Mouse (Mus musculus) cortical plate, adult 2 months (tissue): Measurements from ENCODE around the gene Top2b. TPM values are rescaled to one million over a fixed set of nuclear protein-coding genes. Genes with fewer than 3 reads are reported as not detected.

Source experiments
- H3K27ac ChIP-seq: fragments of 200-500 bp; 2 replicates; pipeline ENCODE4 v1.5.1; 2012; ENCODE audit warnings: low read length, control low read depth, inconsistent platforms; ENCODE audit not compliant: insufficient read depth
- H3K4me1 ChIP-seq: fragments of 200-500 bp; 2 replicates; pipeline ENCODE4 v1.6.1; 2011; ENCODE audit warnings: low read length; ENCODE audit not compliant: control insufficient read depth, insufficient read depth
- H3K4me3 ChIP-seq: fragments of 200-500 bp; 2 replicates; pipeline ENCODE4 v1.5.1; 2011; ENCODE audit warnings: mild to moderate bottlenecking, low read length, control low read depth; ENCODE audit not compliant: insufficient read depth
- CTCF ChIP-seq: fragments of 200-500 bp; IDR thresholded peaks from 2 replicates; pipeline ENCODE4 v1.5.1; 2011; ENCODE audit warnings: mild to moderate bottlenecking, control low read depth, low read length; ENCODE audit not compliant: insufficient read depth; ENCODE audit errors: extremely low read depth
- POLR2A ChIP-seq: fragments of 200-500 bp; IDR thresholded peaks from 2 replicates; pipeline ENCODE4 v1.6.1; 2011; ENCODE audit warnings: mild to moderate bottlenecking, low read length, control low read depth; ENCODE audit not compliant: insufficient read depth; ENCODE audit errors: extremely low read depth
- polyA plus RNA-seq: library from polyadenylated mRNA; depleted of rRNA; stranded (reverse); fragments of >200 nt; gene quantifications from 2 replicates; pipeline ENCODE4 v1.2.3, GENCODE M21; 2012; rRNA removed

Gene Top2b
- polyA plus RNA-seq: 38.0 and 43.9 TPM in 2 replicates

- peak within 1 kb of the TSS; percentile 83 for H3K4me3 ChIP-seq
These were observed at the start of gene Top2b for GRCm38 (mm10) chr14:16364878-16365337. TSS of gene Top2b (plus strand) at chr14:16365179.

GRCm38 (mm10) chr14:16316715-16317114, 48.3 kb upstream of the Top2b start:
- no peak for TF ChIP-seq CTCF
- no peak for TF ChIP-seq POLR2A

More at GRCm38 (mm10) chr14:16364878-16365337, at the start of gene Top2b:
- TF ChIP-seq POLR2A (peak; percentile 77), CTCF (no peak)
- H3K27ac ChIP-seq: peak within 1 kb of the TSS; percentile 98
- peaks cover 4% of the 10 kb centered on the region for H3K4me1 ChIP-seq

GRCm38 (mm10) chr14:16319818-16320217, 45.2 kb upstream of the Top2b start:
- TF ChIP-seq POLR2A (no peak), CTCF (no peak)
- H3K4me1 ChIP-seq: no peaks in the 10 kb centered on the region
- H3K27ac ChIP-seq: no peak overlapping the region
- H3K4me3 ChIP-seq: no peak overlapping the region

More at GRCm38 (mm10) chr14:16316715-16317114, 48.3 kb upstream of the Top2b start:
- Histone ChIP-seq H3K4me1 (peaks cover 6% of the 10 kb centered on the region; the same call in 1 of the 2 replicates), H3K27ac (no peak overlapping the region), H3K4me3 (no peak overlapping the region)

- TF ChIP-seq CTCF: no peak
- no peak for TF ChIP-seq POLR2A
- no peak overlapping the region for H3K4me3 ChIP-seq
These were observed 40.6 kb upstream of the Top2b start for GRCm38 (mm10) chr14:16324394-16324793.

GRCm38 (mm10) chr14:16325208-16325607, 39.8 kb upstream of the Top2b start:
- H3K4me1 ChIP-seq: no peaks in the 10 kb centered on the region
- TF ChIP-seq POLR2A (no peak), CTCF (no peak)
- H3K27ac ChIP-seq: no peak overlapping the region
- H3K4me3 ChIP-seq: no peak overlapping the region

More at GRCm38 (mm10) chr14:16324394-16324793, 40.6 kb upstream of the Top2b start:
- Histone ChIP-seq H3K27ac (no peak overlapping the region), H3K4me1 (no peaks in the 10 kb centered on the region)

GRCm38 (mm10) chr14:16328531-16328930, 36.4 kb upstream of the Top2b start:
- no peaks in the 10 kb centered on the region for H3K4me1 ChIP-seq
- no peak overlapping the region for H3K4me3 ChIP-seq
- H3K27ac ChIP-seq: no peak overlapping the region
- TF ChIP-seq CTCF (no peak), POLR2A (no peak)

- Histone ChIP-seq H3K4me1 (no peaks in the 10 kb centered on the region), H3K4me3 (no peak overlapping the region), H3K27ac (no peak overlapping the region)
- no peak for TF ChIP-seq CTCF
- no peak for TF ChIP-seq POLR2A
These were observed 36.0 kb upstream of the Top2b start for GRCm38 (mm10) chr14:16328959-16329480.

GRCm38 (mm10) chr14:16329756-16330155, 35.2 kb upstream of the Top2b start:
- Histone ChIP-seq H3K4me3 (no peak overlapping the region), H3K4me1 (no peaks in the 10 kb centered on the region), H3K27ac (no peak overlapping the region)
- no peak for TF ChIP-seq CTCF
- no peak for TF ChIP-seq POLR2A

- H3K27ac ChIP-seq: no peak overlapping the region
- no peak for TF ChIP-seq CTCF
- no peak for TF ChIP-seq POLR2A
- no peak overlapping the region for H3K4me3 ChIP-seq
- no peaks in the 10 kb centered on the region for H3K4me1 ChIP-seq
These were observed 30.7 kb upstream of the Top2b start for GRCm38 (mm10) chr14:16334260-16334659.

- TF ChIP-seq CTCF (no peak), POLR2A (no peak)
- Histone ChIP-seq H3K27ac (no peak overlapping the region; the same call in 1 of the 2 replicates), H3K4me1 (no peaks in the 10 kb centered on the region), H3K4me3 (no peak overlapping the region)
These were observed 29.1 kb upstream of the Top2b start for GRCm38 (mm10) chr14:16335835-16336417.
